Mouse (Mus musculus) duodenum, adult 2 months (tissue): ENCODE results near the gene Ecd. TPM values are rescaled to one million over a fixed set of nuclear protein-coding genes. Genes with fewer than 3 reads are reported as not detected.

ENCODE experiments used
- polyA plus RNA-seq: library from polyadenylated mRNA; depleted of rRNA; stranded (reverse); fragments of >200 nt; gene quantifications from 2 replicates; pipeline ENCODE4 v1.2.3, GENCODE M21; 2012; ENCODE audit warnings: low replicate concordance; rRNA removed

Ecd gene
- polyA plus RNA-seq: 5.2 and 6.9 TPM in 2 replicates

DNA sequence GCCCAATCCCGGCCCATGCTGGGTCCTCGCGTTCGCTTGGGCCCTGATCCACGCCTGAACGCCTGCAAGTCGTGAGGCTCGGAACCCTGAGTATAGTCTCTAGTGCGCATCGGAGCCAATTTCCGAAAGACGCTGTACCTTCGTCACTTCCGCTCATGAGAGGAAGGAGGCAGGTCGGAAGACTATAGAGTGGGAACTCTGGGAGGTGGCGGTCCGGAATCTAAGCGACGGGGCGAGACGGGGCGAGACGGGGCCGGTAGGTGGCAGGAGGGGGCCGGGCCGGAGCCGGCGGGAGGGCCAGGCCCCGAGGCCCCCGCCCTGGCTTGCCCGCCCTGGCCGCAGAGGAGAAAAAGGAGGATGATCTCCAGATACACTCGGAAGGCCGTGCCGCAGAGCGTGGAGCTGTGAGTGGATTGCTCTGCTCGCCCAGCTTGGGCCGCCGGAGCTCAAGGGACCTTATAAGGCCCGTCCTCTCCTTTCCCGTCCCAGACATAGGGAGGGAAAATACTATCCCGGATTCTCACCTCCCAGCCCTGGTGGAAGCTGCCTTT lies at the start of gene Ecd, which contains the start of gene Fam149b:
TSS of gene Ecd (minus strand) at position 131 of the 551 bp plus-strand sequence.
TSS of gene Fam149b (plus strand) at position 172 of the 551 bp plus-strand sequence.

DNA sequence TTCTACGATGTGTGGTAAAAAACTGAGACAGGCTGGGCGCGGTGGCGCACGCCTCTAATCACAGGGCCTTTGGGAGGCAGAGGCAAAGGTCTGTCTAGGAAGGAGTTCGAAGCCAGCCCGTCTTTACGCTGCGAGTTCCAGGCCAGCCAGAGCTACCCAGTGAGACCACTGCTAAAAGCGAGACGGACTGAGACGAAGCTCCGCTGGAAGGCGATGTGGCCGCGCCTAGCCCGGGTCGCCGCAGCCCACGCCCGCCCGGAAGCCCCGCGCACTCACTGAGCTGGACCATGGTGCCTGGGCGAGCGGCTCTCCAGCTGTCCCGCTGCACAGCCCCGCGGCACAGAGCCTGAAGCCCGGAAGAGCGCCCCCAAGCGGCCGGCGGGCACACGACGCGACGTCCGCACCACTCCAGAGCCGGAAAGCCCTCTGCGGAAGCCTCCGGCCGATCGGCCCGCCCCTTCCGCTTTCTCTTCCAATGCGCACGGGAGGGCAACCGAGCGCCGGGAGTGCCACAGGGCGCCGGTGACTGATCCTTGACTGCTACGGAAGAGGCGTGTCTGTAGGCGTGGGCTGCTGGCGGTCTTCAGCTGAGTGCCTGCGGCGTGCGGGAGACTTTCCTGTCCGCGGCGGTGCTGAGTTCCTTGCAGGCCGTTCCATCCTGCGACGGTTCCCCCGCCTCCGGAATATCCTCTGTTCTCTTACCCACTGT lies 45.4 kb upstream of the Ecd start, which contains the start of gene Mrps16:
TSS of gene Mrps16 (minus strand) at position 430 of the 709 bp plus-strand sequence.

GRCm38 (mm10) chr14:20388441-20389129 lies 40.7 kb upstream of the Ecd start, which contains the start of gene Dnajc9:
Gene Dnajc9, minus strand, starts transcription at chr14:20388910.

DNA sequence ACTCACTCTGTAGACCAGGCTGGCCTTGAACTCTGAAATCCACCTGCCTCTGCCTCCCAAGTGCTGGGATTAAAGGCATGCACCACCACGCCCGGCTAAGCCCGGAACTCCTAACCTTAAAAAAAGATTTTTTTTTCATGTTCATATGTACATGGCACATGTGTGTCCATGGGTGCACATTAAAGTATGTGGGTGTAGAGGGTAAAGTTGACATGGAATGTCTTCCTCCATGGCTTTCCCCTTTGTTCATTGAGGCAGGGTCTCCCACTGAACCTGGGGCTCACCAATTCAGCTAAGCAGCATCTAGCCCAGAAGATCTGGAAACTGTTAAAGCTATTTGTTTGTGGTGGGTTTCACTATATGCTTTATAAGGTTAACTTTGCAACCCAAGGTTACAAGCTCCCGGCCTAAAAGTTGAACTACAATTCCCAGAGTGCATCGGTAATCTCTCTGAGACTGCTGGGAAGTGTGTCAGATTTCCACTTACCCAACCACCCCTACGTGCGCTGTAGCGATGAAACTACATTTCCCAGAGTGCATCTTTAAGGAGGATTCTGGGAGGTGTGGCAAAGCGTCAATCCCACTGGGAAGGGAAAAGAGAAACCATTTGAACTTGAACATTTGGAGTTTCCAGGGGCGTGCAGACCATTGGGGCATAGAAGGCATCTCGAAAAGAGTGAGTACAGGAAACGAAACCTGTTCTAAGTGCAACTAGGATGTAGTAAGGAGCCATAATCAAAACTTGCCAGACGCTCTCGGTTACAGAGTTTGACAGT lies 53.6 kb downstream of the Ecd start, which contains the start of gene Nudt13:
TSS of gene Nudt13 (plus strand) at position 581 of the 776 bp plus-strand sequence.

Other genes with a start within 250 kb of the Ecd start
- 6.2 and 10.6 TPM in 2 replicates for gene Saysd1, start 209.6 kb downstream of the Ecd start, polyA plus RNA-seq
- gene Kcnk5, start 166.3 kb downstream of the Ecd start, polyA plus RNA-seq: 17.0 and 54.3 TPM in 2 replicates
- gene Kcnk16, start 78.9 kb downstream of the Ecd start, polyA plus RNA-seq: 1.3 and 4.1 TPM in 2 replicates
- 8.1 and 8.7 TPM in 2 replicates for gene Nudt13, start 53.4 kb downstream of the Ecd start, polyA plus RNA-seq
- 12.0 and 12.5 TPM in 2 replicates for gene Fam149b, start within 50 bp of the Ecd start, polyA plus RNA-seq
- gene Dnajc9, start 40.8 kb upstream of the Ecd start, polyA plus RNA-seq: 14.4 and 16.6 TPM in 2 replicates
- 35.7 and 40.1 TPM in 2 replicates for gene Mrps16, start 45.5 kb upstream of the Ecd start, polyA plus RNA-seq
- not detected in 2 replicates for gene Cfap70, start 104.1 kb upstream of the Ecd start, polyA plus RNA-seq
- gene Anxa7, start 132.0 kb upstream of the Ecd start, polyA plus RNA-seq: 39.4 and 48.4 TPM in 2 replicates
- 0.06 and 0.23 TPM in 2 replicates for gene Mss51, start 148.8 kb upstream of the Ecd start, polyA plus RNA-seq
- 1.1 and 1.2 TPM in 2 replicates for gene Ppp3cb, start 198.5 kb upstream of the Ecd start, polyA plus RNA-seq